Mouse (Mus musculus): ENCODE data around the gene Iqschfp.

Iqschfp gene

GRCm38 (mm10) chr3:68582103-68582740, 690.2 kb downstream of the Iqschfp start:
- peak; percentile 87 for DNase-seq

DNA sequence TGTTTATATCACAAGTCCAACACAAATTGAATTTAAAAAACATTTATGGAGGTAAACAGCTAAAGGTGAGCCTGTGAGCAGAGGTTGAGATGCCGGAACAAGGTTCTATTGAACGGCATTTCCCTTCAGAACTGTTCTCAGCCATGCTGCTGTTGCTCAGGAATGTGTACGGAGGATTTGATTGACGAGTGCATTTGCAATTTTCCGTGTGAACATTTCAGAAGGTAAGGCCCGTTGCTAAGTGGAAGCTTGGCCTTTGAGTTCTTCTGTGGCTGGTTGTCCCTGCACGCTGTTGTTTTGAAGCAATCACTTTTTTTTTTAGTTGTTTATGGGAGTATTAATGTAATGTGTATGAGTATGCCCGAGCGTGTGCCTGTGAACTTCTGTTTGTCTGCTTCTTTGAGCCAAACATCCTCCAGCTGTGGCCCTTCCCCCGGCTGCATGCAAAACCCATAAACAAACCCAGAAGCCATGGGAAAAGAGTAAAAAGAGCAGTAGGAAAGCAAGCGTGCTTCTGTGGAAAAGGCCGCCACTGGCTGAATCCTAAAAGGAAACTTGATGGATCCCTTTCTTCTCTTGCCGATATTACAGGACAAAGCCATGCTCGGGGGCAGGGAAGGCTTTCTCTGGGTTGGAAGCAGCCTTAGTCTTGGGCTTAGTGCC, 691.1 kb downstream of the Iqschfp start:
- peak; percentile 95 for DNase-seq

DNA sequence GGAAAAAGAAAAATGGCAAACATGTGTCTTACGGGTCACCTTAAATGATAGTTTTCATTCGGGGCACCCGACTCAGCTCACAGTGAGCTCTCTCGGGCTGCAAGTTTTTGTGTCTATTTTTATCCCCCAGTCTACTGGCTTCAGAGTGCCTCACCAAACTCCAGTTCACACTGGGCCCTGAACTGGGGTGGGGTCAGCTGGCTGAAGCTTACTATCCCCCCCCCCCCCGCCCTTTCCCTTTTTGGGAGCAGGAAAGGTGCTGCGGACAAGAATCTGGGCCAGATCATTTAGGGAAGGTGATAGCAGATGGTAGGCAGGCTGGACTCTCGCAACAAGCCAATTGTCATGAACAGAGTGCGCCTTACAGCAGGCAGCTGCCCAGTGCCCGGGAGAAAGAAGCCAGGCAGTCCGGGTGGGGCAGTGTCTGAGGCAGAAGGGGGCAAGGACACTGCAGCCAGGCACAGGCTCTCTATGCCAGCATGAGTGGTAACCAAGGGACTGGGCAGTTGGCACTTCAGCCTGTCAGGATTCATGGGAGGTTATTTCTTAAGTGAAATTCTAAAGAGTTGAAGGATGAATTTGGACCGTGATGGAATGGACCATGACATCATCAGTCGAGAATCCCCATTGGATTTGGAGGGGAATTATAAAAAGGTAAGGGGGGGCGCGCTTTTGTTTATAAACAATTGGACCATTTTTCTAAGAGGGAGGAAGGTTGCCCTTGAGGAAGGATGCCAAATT, 691.9 kb downstream of the Iqschfp start:
- peak; percentile 99 for DNase-seq

DNA sequence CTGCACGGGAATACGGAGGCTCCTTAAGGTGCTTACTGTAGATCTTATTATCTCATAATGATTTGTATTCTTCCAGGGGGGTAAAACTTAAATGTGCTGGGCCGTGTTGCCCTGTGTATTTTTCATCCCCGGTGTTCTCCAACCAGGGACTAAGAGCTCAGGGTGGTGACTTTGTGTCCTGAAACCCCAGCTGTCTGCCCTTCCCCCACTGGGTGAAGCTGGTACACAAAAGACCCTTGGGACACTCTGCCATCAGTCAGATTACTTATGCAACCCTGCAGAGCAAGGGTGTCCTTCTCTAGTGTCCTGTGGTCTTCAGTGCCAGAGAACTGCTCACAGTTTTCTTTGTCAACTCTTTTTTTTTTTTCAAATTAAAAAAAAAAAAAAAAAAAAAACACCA, 693.2 kb downstream of the Iqschfp start:
- peak; percentile 96 for DNase-seq

GRCm38 (mm10) chr3:68586646-68587064, 694.6 kb downstream of the Iqschfp start:
- DNase-seq: peak; percentile 95

GRCm38 (mm10) chr3:68587567-68588245, 695.7 kb downstream of the Iqschfp start:
- peak; percentile 80 for DNase-seq

- peak; percentile 96 for DNase-seq
Measured at GRCm38 (mm10) chr3:68589220-68589840, 697.3 kb downstream of the Iqschfp start.

DNA sequence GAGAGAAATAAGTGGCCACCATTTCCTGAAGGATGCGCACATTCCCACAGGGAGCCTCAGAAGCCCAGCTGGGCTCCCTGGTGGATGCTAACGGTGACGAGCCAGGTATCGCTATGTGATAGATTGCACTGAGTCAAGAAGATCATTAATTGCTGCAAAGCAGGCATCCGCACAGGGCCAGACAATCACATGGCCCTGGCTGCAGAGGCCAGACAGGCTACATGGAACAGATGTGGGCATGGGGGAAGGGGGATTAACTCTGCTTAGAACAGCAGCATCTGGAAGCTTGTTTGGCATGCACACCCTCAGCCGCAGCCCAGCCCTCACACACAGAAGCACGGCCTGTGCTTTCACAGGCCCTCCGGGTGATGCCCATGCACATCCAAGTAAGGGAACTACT, 698.4 kb downstream of the Iqschfp start:
- DNase-seq: peak; percentile 89

DNA sequence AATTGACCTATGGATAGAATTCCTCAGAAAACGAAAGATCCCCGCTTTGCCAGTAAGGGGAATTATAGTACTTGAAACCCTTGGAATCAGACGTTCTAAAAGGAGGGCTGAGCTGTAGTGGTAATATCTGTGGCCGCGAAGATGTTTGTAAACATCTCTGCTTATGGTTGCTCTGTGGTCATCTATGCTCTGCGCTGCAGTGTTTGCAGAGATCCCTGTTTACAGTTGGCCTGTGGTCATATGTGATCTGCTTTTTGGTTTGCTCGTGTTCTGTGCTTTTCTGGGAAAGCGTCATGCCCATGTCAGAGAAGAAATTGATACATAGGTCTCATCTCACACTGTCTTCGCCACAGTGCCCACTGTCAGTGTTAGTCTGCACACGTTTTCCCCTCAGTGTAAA, 700.5 kb downstream of the Iqschfp start:
- peak; percentile 34 for DNase-seq

DNA sequence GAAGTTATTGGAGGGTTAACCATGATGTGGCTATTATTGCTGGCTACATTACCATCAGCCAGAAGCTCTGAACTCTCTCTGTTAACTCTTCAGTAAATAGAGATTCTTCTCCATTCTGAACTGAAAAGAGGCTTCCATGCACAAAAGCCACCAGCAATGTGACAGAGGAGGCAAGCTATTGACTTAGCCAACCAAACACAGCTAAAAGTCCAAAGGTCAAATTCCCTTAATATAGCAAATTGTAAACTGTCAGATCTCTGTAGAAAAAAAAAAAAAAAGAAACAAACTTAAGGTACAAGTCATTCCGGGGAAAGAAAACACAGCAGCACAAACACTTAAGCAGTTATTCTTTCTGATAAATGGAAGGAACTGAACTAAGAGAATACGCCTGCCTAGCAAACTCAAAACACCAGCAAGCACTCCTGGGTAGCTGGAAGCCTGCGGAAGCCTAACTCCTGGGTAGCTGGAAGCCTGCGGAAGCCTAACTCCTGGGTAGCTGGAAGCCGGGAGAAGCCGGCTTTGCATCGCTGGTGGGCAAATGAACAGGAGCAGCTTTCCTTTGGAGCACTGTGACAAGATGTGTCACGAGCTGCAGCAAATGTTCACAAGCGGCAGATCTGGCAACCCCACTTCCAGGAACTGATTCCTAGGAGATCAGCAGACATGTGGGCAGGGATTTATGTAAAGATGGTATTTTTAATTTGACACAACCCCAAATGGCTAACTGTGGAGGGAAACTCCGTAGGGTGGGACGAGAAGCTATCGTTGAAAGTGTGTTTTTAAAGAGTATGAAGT, 701.2 kb downstream of the Iqschfp start:
- peak; percentile 62 for DNase-seq

DNA sequence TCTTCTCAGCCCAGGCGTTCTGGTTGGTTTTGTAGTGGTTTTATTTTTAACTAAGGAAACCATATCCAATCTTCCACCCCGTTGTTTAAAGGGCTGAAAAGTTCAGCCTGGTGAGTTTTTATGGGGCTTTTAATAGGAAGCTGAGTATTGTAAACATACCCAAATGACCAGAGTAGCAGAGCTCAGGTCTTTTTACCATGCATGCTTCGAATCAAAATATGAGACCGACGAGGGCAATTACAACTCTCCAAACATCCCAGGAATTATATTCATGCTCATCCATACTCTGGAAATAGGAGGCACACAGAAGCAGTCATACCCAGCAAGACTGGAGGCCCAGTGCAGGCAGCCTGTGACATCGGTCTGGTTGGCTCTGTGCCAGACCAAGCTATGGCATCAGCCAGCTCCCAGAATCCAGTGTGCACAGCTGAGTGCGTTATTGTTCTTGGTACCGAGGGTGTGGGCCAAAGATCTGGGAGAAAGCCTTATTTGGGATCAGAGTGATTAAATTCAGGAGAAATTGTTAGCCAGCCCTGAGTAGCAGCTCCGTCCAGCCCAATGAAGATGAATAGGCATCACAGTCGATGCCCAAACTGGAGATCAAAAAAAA, 703.4 kb downstream of the Iqschfp start:
- no peak for DNase-seq

DNA sequence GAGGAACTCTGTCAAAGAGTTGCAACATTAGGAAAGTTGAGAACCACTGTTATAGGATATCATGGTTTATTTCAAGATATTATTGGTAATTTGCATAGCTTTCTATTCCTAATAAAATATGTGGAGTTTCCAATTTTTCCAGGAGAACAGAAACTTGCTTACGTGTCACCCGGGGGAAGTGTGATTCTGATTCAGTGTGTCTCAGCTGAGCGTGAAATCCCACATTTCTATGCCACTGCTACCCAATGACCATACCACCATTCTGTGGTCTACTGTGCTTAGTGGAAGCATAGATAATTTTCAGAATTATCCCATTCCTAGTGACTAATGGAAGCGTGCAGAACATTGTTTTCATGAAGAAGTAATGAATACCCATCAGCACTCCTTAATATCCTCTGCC, 704.9 kb downstream of the Iqschfp start:
- DNase-seq: no peak

- peak; percentile 94 for DNase-seq
Measured at GRCm38 (mm10) chr3:68602891-68603290, 710.9 kb downstream of the Iqschfp start.

DNA sequence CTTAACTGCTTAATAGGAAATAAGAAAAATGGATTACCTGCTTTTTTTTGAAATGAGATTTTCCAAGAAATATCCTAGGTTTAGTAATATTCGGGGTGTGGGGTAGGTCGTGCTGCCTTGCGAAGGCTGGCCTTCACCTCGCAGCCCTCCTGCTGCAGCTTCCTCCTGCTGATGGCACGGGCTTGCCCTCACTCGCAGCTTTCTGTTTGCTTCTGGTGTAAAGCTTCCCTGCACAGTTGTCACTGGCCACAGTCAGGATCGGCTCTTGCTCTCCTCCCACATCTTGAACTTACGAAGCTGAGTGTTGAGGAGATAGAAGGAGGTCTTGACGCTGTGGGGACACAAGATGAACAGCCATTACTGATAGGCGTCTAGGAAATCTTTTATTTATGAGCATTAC, 712.4 kb downstream of the Iqschfp start:
- DNase-seq: no peak

DNA sequence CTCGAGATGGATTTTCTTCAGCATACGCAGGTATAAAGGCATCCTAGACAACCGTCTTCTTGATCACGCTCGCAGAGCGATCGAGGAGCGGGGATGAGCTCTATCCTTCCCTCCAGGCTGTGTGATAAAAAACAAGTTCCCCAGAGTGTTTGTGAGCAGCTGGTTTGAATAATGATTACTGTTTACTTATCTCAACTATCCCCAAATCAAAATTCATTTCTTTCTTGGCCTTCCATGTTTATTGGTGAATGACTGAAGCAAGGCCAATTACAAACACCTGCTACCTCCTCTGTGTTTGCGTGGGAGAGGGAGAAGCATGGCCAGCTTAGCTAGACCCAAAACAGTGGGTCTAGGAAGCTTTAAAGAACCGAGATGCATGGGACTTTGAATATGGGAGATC, 712.9 kb downstream of the Iqschfp start:
- DNase-seq: no peak

DNA sequence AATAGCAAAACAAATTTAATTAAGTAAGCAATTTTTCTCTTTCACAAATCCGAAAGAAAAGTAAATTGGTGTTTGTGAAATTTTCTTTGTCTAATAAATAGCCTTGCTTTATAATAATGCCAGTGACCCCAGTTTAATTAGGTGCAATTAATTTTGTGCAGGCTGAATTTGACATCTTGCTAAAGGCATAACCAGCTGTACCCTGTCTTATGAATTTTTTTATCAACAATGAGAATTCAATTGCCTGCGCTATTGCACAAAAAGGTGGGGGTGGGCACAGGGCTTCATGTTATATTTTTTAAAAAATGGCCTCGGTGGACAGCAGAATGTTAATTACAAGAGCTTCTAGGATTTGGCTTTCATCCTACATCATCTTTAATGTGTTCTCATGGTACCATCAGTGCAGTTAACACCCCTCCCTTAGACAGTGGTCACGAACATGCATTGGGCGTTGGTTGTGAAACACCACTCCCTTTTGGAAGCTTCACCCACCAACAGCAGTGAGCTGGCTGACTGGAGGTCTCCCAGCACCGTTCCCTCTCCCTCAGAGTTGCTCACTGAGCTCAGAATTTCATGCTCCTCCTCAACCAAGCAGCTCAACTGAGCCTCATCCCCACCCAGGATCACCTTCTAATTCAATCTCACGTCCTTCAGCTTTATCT, 714.0 kb downstream of the Iqschfp start:
- DNase-seq: no peak

GRCm38 (mm10) chr3:68606730-68607129, 714.7 kb downstream of the Iqschfp start:
- DNase-seq: no peak

GRCm38 (mm10) chr3:68607336-68607735, 715.3 kb downstream of the Iqschfp start:
- peak; percentile 66 for DNase-seq

DNA sequence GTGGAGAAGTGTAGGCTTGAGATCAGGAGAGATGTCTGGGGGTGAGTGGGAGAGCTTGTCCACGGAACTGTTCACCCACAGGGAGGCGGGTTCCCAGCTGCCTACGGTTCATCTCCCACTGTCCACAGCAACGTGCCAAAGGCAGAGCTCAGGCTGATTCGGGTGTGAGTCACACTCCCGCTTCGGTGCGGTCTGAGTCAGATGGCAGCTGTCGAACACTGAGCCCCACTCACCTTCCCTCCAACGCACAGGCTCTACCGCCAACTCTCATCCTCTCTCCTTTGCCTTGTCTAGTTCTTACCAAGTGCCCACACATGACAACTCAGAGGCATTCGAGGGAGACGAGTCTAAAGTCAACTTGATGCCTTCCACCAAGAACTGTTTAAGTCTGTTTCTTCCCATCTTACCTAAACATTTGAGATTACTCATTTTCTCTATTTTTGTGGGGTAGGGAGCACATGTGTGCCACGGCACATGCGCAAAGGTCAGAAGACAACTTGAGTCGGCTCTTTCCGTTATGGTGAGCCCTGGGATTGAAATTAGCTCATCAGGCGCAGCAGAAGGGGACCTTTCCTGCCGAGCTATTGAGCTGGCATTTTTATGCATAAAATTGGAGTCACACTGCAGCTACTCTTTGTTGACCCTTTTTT, 716.9 kb downstream of the Iqschfp start:
- DNase-seq: peak; percentile 93

GRCm38 (mm10) chr3:68610011-68610410, 718.0 kb downstream of the Iqschfp start:
- peak; percentile 95 for DNase-seq

All from heart, adult 11 months (tissue).